Mouse (Mus musculus): ENCODE measurements around the gene Tiam1.

DNA sequence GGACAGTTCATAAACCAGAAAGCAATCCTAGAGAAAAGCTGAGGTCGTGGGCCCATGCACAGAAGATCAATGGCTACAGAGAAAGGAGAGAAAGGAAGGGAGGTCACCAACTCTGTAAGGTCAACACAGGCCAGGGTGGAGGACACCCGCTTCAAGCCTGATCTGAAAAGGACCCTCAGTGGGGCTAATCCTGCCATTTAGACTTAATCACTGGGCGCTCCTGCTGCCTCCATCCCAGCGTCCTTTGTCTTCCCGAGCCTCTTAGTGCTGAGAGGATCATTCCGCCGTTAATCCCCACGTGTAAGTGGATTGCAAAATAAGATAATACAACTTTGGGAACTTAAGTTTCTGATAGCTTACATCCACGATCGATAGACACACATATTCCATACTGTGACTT is 11.2 kb downstream of the Tiam1 start:
- TF ChIP-seq CTCF (IDR thresholded peaks at IDR 0.05) (no peak), EP300 (IDR thresholded peaks at IDR 0.05) (no peak)
